Mouse (Mus musculus) midbrain, embryonic 12.5 days (tissue): Measurements from ENCODE around the gene Vgll4. TPM values are rescaled to one million over a fixed set of nuclear protein-coding genes. Genes with fewer than 3 reads are reported as not detected.
"Not testable (repeated sequence)": the region's sequence is repeated elsewhere in the genome, so short reads cannot be mapped to it uniquely, and the experiment has no call there.

ENCODE experiments used
- ATAC-seq: fragments of 200-750 bp; cut with Nextera tagmentation; 2 replicates; pipeline ENCODE4 v1.8.0; 2017; ENCODE audit warnings: low read depth, moderate TSS enrichment, moderate library complexity; ENCODE audit not compliant: low FRiP score
- H3K27ac ChIP-seq: fragments of 300-500 bp; sonication (generic); replicated peaks from 2 replicates; pipeline ENCODE4 v1.5.1; 2016; ENCODE audit warnings: mild to moderate bottlenecking
- H3K27me3 ChIP-seq: fragments of 300-500 bp; sonication (generic); 2 replicates; pipeline ENCODE4 v1.6.1; 2016; ENCODE audit warnings: mild to moderate bottlenecking
- H3K36me3 ChIP-seq: fragments of 300-500 bp; sonication (generic); 2 replicates; pipeline ENCODE4 v1.6.1; 2016
- H3K4me1 ChIP-seq: fragments of 300-500 bp; sonication (generic); 2 replicates; pipeline ENCODE4 v1.6.1; 2016
- H3K4me2 ChIP-seq: fragments of 300-500 bp; sonication (generic); replicated peaks from 2 replicates; pipeline ENCODE4 v1.6.1; 2016; ENCODE audit warnings: mild to moderate bottlenecking, moderate library complexity
- H3K4me3 ChIP-seq: fragments of 300-500 bp; sonication (generic); 2 replicates; pipeline ENCODE4 v1.5.1; 2016; ENCODE audit warnings: mild to moderate bottlenecking
- H3K9ac ChIP-seq: fragments of 300-500 bp; sonication (generic); replicated peaks from 2 replicates; pipeline ENCODE4 v1.6.1; 2016; ENCODE audit warnings: mild to moderate bottlenecking, moderate library complexity
- H3K9me3 ChIP-seq: fragments of 300-500 bp; sonication (generic); 2 replicates; pipeline ENCODE4 v1.6.1; 2016; ENCODE audit warnings: mild to moderate bottlenecking
- WGBS: fragments of 180-500 bp; shearing (Covaris S2); methylation state at CpG from one replicate; pipeline ENCODE4 v1.1.7; 2016; 5-methylcytosine and 5-hydroxymethylcytosine counted together
- polyA plus RNA-seq: library from polyadenylated mRNA; unstranded; fragments of >200 nt; fragmentation: Nextera tagmentation; extraction: Ambion mirVana; gene quantifications from 2 replicates; pipeline ENCODE4 v1.2.1, GENCODE M21; 2016

Vgll4 gene
- polyA plus RNA-seq, 1 experiment from 2014 or later: 85.6 TPM

GRCm38 (mm10) chr6:114896281-114896680 is 73.5 kb downstream of the Vgll4 start:
- Histone ChIP-seq H3K4me3 (no peak overlapping the region), H3K27me3 (no peaks in the 10 kb centered on the region), H3K27ac (no peak overlapping the region), H3K4me1 (peaks cover 61% of the 10 kb centered on the region), H3K36me3 (peaks cover 15% of the 10 kb centered on the region), H3K4me2 (no peak overlapping the region), H3K9me3 (no peaks in the 10 kb centered on the region), H3K9ac (no peak overlapping the region)
- ATAC-seq: no peak
- 92% methylated on average over 2 of the region's 2 CpGs for WGBS

- H3K27me3 ChIP-seq: no peaks in the 10 kb centered on the region
- 96% methylated on average over 7 of the region's 7 CpGs for WGBS
- no peak overlapping the region for H3K4me3 ChIP-seq
- H3K27ac ChIP-seq: no peak overlapping the region
- H3K9me3 ChIP-seq: no peaks in the 10 kb centered on the region
- H3K36me3 ChIP-seq: peaks cover 15% of the 10 kb centered on the region
- peaks cover 61% of the 10 kb centered on the region for H3K4me1 ChIP-seq
- no peak for ATAC-seq
- no peak overlapping the region for H3K4me2 ChIP-seq
- H3K9ac ChIP-seq: no peak overlapping the region
Measured at GRCm38 (mm10) chr6:114895191-114895590, 74.6 kb downstream of the Vgll4 start.

GRCm38 (mm10) chr6:114894548-114895106 is 75.2 kb downstream of the Vgll4 start:
- Histone ChIP-seq H3K9ac (no peak overlapping the region), H3K9me3 (no peaks in the 10 kb centered on the region), H3K36me3 (peaks cover 15% of the 10 kb centered on the region), H3K27ac (0 out of 2 replicates have a peak overlapping the region, but pooled peaks have one; percentile 39), H3K4me3 (no peak overlapping the region), H3K4me2 (no peak overlapping the region), H3K27me3 (no peaks in the 10 kb centered on the region), H3K4me1 (peaks cover 58% of the 10 kb centered on the region)
- WGBS: 67% methylated on average over 4 of the region's 4 CpGs
- no peak for ATAC-seq

GRCm38 (mm10) chr6:114893427-114894209 is 76.2 kb downstream of the Vgll4 start:
- WGBS: 76% methylated on average over 20 of the region's 20 CpGs
- H3K27me3 ChIP-seq: no peaks in the 10 kb centered on the region
- no peak for ATAC-seq
- no peak overlapping the region for H3K4me3 ChIP-seq
- H3K4me1 ChIP-seq: peaks cover 58% of the 10 kb centered on the region
- 0 out of 2 replicates have a peak overlapping the region, but pooled peaks have one; percentile 15 for H3K9ac ChIP-seq
- H3K4me2 ChIP-seq: no peak overlapping the region
- H3K27ac ChIP-seq: peak overlapping the region; percentile 39; the same call in 1 of the 2 replicates
- peaks cover 16% of the 10 kb centered on the region for H3K36me3 ChIP-seq
- no peaks in the 10 kb centered on the region for H3K9me3 ChIP-seq

- Histone ChIP-seq H3K4me1 (peaks cover 67% of the 10 kb centered on the region), H3K9ac (0 out of 2 replicates have a peak overlapping the region, but pooled peaks have one; percentile 37), H3K27ac (peak overlapping the region; percentile 61), H3K4me2 (peak overlapping the region; percentile 41), H3K27me3 (no peaks in the 10 kb centered on the region), H3K36me3 (peaks cover 11% of the 10 kb centered on the region; the same call in 1 of the 2 replicates), H3K9me3 (no peaks in the 10 kb centered on the region), H3K4me3 (no peak overlapping the region)
- 16% methylated on average over 6 of the region's 6 CpGs for WGBS
- ATAC-seq: peak; percentile 39; the same call in 1 of the 2 replicates
Measured at GRCm38 (mm10) chr6:114892363-114892762, 77.4 kb downstream of the Vgll4 start.

DNA sequence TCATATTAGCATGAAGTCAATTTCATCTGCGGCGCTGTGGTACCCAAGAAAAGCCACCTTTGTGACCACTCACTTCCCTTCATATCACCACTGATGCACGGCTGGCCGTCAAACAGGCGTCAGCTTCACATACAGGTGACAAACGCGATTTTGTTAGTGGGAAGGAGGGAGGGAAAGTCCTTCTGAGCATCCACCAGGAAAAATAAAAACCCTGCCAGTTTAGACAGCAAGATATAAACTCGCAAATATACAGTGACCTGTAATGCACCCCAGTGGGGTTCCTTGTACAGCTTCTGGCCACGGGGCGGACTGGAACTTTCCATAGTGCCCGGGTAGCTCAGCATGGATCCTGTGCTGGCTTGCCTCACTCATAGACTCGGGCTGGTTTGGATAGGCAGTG is 78.0 kb downstream of the Vgll4 start:
- no peak for ATAC-seq
- Histone ChIP-seq H3K9me3 (no peaks in the 10 kb centered on the region), H3K27me3 (no peaks in the 10 kb centered on the region), H3K36me3 (0 out of 2 replicates have a peak, but pooled peaks cover 9% of the 10 kb centered on the region), H3K4me3 (no peak overlapping the region), H3K4me1 (peaks cover 73% of the 10 kb centered on the region), H3K4me2 (peak overlapping the region; percentile 41; the same call in 1 of the 2 replicates), H3K27ac (peak overlapping the region; percentile 61), H3K9ac (0 out of 2 replicates have a peak overlapping the region, but pooled peaks have one; percentile 0)
- 59% methylated on average over 12 of the region's 12 CpGs for whole genome bisulfite sequencing

DNA sequence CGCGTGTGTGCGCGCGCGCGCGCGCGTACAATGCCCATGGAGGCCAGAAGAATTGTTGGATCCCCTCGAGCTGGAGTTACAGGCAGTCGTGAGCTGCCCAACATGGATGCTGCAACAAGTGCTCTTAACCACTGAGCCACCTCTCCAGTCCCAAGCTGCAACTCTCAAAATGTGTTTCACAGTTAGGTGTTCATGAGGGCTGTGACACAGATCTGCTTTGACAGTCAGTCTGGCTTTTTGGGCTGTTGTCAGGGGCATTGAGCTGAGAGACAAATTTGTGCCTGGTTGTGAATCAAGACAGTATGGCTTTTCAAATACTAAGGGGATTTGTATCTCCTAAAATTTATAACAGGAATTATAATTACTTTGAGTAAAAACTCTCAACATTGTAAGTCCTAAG is 78.5 kb downstream of the Vgll4 start:
- Histone ChIP-seq H3K27ac (0 out of 2 replicates have a peak overlapping the region, but pooled peaks have one; percentile 25), H3K36me3 (0 out of 2 replicates have a peak, but pooled peaks cover 9% of the 10 kb centered on the region), H3K4me1 (peaks cover 76% of the 10 kb centered on the region), H3K9ac (no peak overlapping the region), H3K9me3 (no peaks in the 10 kb centered on the region), H3K4me2 (no peak overlapping the region), H3K27me3 (no peaks in the 10 kb centered on the region), H3K4me3 (no peak overlapping the region)
- 88% methylated on average over 12 of the region's 12 CpGs for WGBS
- ATAC-seq: no peak

DNA sequence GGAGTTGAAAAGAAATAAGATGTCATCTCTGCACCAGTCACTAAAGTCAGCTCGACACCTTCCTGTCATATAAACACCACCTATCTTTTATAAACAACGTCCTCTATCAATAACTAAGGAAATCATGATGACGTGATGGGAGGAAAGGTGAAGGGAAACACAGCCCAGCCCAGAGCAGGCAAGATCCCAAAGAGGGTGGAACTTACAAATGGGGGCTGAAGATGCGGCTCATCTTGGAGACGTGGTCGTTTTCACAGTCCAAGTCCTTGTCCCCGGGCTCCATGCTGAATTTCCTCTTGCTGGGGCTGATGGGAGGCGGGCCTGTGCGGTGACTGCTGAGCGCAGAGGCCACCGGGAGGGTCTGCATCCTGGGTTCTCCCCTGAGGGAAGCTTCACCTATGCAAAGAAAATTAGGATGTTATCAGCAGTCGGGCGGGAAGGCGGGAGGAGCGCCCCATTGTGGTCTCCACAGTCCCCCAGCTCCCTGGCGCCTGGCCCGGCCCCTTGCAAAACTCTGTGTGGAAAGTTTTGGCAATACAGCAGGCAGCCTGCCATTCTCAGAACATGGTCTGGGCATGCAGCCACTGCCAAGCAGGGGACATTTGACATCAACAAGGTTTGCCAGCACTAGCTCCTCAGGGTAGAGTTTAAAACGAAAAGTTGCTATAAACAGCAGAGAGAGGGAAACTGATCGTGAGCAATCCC is 79.2 kb downstream of the Vgll4 start:
- Histone ChIP-seq H3K9me3 (no peaks in the 10 kb centered on the region), H3K27ac (0 out of 2 replicates have a peak overlapping the region, but pooled peaks have one; percentile 25), H3K4me3 (no peak overlapping the region), H3K4me2 (no peak overlapping the region), H3K36me3 (0 out of 2 replicates have a peak, but pooled peaks cover 14% of the 10 kb centered on the region), H3K27me3 (no peaks in the 10 kb centered on the region), H3K9ac (peak overlapping the region; percentile 20; the same call in 1 of the 2 replicates), H3K4me1 (peaks cover 76% of the 10 kb centered on the region)
- 50% methylated on average over 19 of the region's 19 CpGs for WGBS
- ATAC-seq: no peak

- Histone ChIP-seq H3K36me3 (peaks cover 17% of the 10 kb centered on the region; the same call in 1 of the 2 replicates), H3K4me1 (peaks cover 76% of the 10 kb centered on the region)
- WGBS: 51% methylated on average over 3 of the region's 3 CpGs
- ATAC-seq, H3K9me3 ChIP-seq, H3K4me3 ChIP-seq, H3K27ac ChIP-seq, H3K27me3 ChIP-seq, H3K9ac ChIP-seq, H3K4me2 ChIP-seq: not testable (repeated sequence)
Measured at GRCm38 (mm10) chr6:114889971-114890370, 79.8 kb downstream of the Vgll4 start.

- no peak overlapping the region for H3K4me3 ChIP-seq
- H3K9me3 ChIP-seq: no peaks in the 10 kb centered on the region
- no peak overlapping the region; the same call in 1 of the 2 replicates for H3K4me2 ChIP-seq
- 13% methylated on average over 13 of the region's 13 CpGs for WGBS
- ATAC-seq: peak; percentile 65
- no peak overlapping the region for H3K9ac ChIP-seq
- H3K27ac ChIP-seq: peak overlapping the region; percentile 63
- no peaks in the 10 kb centered on the region for H3K27me3 ChIP-seq
- H3K4me1 ChIP-seq: peaks cover 76% of the 10 kb centered on the region
- peaks cover 23% of the 10 kb centered on the region for H3K36me3 ChIP-seq
Measured at GRCm38 (mm10) chr6:114888922-114889321, 80.9 kb downstream of the Vgll4 start.

- peaks cover 76% of the 10 kb centered on the region for H3K4me1 ChIP-seq
- H3K9me3 ChIP-seq: no peaks in the 10 kb centered on the region
- H3K4me3 ChIP-seq: no peak overlapping the region
- H3K36me3 ChIP-seq: peaks cover 23% of the 10 kb centered on the region
- H3K27ac ChIP-seq: 0 out of 2 replicates have a peak overlapping the region, but pooled peaks have one; percentile 0
- H3K27me3 ChIP-seq: no peaks in the 10 kb centered on the region
- 78% methylated on average over 11 of the region's 11 CpGs for WGBS
- no peak for ATAC-seq
- no peak overlapping the region for H3K9ac ChIP-seq
- no peak overlapping the region for H3K4me2 ChIP-seq
Measured at GRCm38 (mm10) chr6:114886504-114887361, 83.1 kb downstream of the Vgll4 start.
